Mouse (Mus musculus): ENCODE results near the gene 1810049J17Rik. TPM values are rescaled to one million over a fixed set of nuclear protein-coding genes. Genes with fewer than 3 reads are reported as not detected.

Gene 1810049J17Rik
- polyA plus RNA-seq, 1 experiment from 2014 or later, result 2.0 TPM

- 82% methylated on average over 8 of the region's 8 CpGs for WGBS
- ATAC-seq (ENCODE audit: low FRiP score) (no peak), DNase-seq (ENCODE audit: low spot score) (no peak)
- Histone ChIP-seq H3K27me3 (ENCODE audit: control insufficient read depth, insufficient read depth, low read length) (peaks cover 10% of the 10 kb centered on the region), H3K36me3 (replicated peaks; ENCODE audit: control insufficient read depth, insufficient read depth) (no peaks in the 10 kb centered on the region), H3K27ac (no peak overlapping the region), H3K4me3 (replicated peaks; ENCODE audit: low read length) (no peak overlapping the region), H3K9me3 (ENCODE audit: control insufficient read depth, low read length) (no peaks in the 10 kb centered on the region), H3K9ac (no peak overlapping the region), H3K4me2 (replicated peaks) (no peak overlapping the region), H3K4me1 (replicated peaks; ENCODE audit: control insufficient read depth, insufficient read depth, low read length) (peaks cover 11% of the 10 kb centered on the region)
These were observed 3.2 kb downstream of the 1810049J17Rik start for GRCm38 (mm10) chr15:12318451-12318850.

DNA sequence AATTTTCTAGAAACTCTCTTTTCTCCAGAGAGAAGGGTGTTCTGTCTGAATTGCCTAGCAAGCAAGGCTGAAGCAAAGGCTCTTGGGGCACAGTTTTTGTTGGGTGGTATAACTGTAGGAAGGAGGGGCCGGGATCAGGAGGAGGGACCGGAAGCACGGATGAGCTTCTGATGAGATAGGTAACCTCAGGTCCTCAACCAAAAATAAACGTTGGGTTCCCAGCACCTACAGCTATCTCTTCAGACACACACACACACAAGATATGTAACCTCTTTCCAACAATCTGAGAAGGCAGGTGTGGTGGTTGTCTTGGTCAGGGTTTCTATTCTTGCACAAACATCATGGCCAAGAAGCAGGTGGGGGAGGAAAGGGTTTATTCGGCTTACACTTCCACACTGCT lies 4.4 kb downstream of the 1810049J17Rik start:
- no peak overlapping the region for H3K27ac ChIP-seq
- DNase-seq (ENCODE audit: low spot score), result no peak
- WGBS, result 95% methylated on average over 5 of the region's 5 CpGs
- no peak overlapping the region for H3K4me3 ChIP-seq (replicated peaks; ENCODE audit: low read length)
- ATAC-seq (ENCODE audit: low FRiP score), result no peak
- H3K9ac ChIP-seq, result no peak overlapping the region
- no peak overlapping the region for H3K4me2 ChIP-seq (replicated peaks)
- H3K4me1 ChIP-seq (replicated peaks; ENCODE audit: control insufficient read depth, insufficient read depth, low read length), result no peaks in the 10 kb centered on the region
- H3K27me3 ChIP-seq (ENCODE audit: control insufficient read depth, insufficient read depth, low read length), result peaks cover 10% of the 10 kb centered on the region
- no peaks in the 10 kb centered on the region for H3K9me3 ChIP-seq (ENCODE audit: control insufficient read depth, low read length)
- no peaks in the 10 kb centered on the region for H3K36me3 ChIP-seq (replicated peaks; ENCODE audit: control insufficient read depth, insufficient read depth)

DNA sequence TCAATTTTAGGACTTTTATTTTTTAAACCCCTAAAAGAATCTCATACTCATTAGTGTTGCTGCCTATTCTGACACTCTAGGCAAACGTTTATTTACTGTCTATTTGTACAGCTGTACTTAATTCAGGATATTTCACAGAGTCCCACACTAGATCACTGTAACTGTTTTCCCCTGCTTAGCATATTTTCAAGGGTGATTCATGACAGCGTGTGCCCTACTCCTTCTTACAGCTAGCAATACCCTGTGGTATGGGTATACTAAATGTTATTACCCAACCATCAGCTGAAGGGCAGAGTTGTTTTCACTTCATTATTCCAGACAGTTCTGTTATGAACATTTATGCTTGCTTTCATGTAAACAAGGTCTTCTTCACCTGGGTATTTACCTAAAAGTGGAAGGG lies 5.7 kb downstream of the 1810049J17Rik start:
- DNase-seq (ENCODE audit: low spot score) (no peak), ATAC-seq (ENCODE audit: low FRiP score) (no peak)
- no peaks in the 10 kb centered on the region for H3K9me3 ChIP-seq (ENCODE audit: control insufficient read depth, low read length)
- no peaks in the 10 kb centered on the region for H3K36me3 ChIP-seq (replicated peaks; ENCODE audit: control insufficient read depth, insufficient read depth)
- H3K27me3 ChIP-seq (ENCODE audit: control insufficient read depth, insufficient read depth, low read length), result peaks cover 10% of the 10 kb centered on the region
- H3K27ac ChIP-seq, result no peak overlapping the region
- no peak overlapping the region for H3K4me2 ChIP-seq (replicated peaks)
- H3K4me3 ChIP-seq (replicated peaks; ENCODE audit: low read length), result no peak overlapping the region
- 71% methylated on average over 2 of the region's 2 CpGs for WGBS
- no peak overlapping the region for H3K9ac ChIP-seq
- no peaks in the 10 kb centered on the region for H3K4me1 ChIP-seq (replicated peaks; ENCODE audit: control insufficient read depth, insufficient read depth, low read length)

GRCm38 (mm10) chr15:12314584-12314983 lies 7.1 kb downstream of the 1810049J17Rik start:
- Histone ChIP-seq H3K36me3 (replicated peaks; ENCODE audit: control insufficient read depth, insufficient read depth) (no peaks in the 10 kb centered on the region), H3K9ac (no peak overlapping the region), H3K27me3 (ENCODE audit: control insufficient read depth, insufficient read depth, low read length) (peaks cover 3% of the 10 kb centered on the region; the same call in 1 of the 2 replicates), H3K4me2 (replicated peaks) (no peak overlapping the region), H3K9me3 (ENCODE audit: control insufficient read depth, low read length) (no peaks in the 10 kb centered on the region), H3K4me1 (replicated peaks; ENCODE audit: control insufficient read depth, insufficient read depth, low read length) (no peaks in the 10 kb centered on the region), H3K27ac (no peak overlapping the region), H3K4me3 (replicated peaks; ENCODE audit: low read length) (no peak overlapping the region)
- DNase-seq (ENCODE audit: low spot score) (no peak), ATAC-seq (ENCODE audit: low FRiP score) (no peak)
- 83% methylated on average over 5 of the region's 5 CpGs for WGBS

DNA sequence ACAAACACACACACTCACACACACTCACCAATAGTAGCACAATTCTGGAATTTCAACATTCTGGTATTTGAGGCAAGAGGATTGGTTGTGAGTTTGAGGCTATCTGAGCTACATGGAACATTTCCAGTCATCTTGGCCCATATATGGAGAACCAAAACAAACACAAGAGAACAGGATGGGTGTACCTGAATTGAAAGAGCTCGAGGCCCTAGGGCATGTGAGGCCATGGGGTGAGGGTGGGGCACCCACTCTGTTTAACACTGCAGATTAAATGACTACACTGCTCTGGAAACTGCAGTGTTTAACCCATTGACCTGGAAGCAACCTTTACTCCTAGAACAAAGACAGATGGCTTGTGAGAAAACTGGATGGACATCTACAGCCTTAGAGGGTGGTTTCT lies 8.4 kb downstream of the 1810049J17Rik start:
- H3K4me3 ChIP-seq (replicated peaks; ENCODE audit: low read length), result no peak overlapping the region
- H3K36me3 ChIP-seq (replicated peaks; ENCODE audit: control insufficient read depth, insufficient read depth), result no peaks in the 10 kb centered on the region
- ATAC-seq (ENCODE audit: low FRiP score) (no peak), DNase-seq (ENCODE audit: low spot score) (no peak)
- no peak overlapping the region for H3K27ac ChIP-seq
- no peaks in the 10 kb centered on the region for H3K27me3 ChIP-seq (ENCODE audit: control insufficient read depth, insufficient read depth, low read length)
- H3K9ac ChIP-seq, result no peak overlapping the region
- WGBS, result 18% methylated on average over 1 of the region's 1 CpGs
- H3K4me2 ChIP-seq (replicated peaks), result no peak overlapping the region
- no peaks in the 10 kb centered on the region for H3K4me1 ChIP-seq (replicated peaks; ENCODE audit: control insufficient read depth, insufficient read depth, low read length)
- H3K9me3 ChIP-seq (ENCODE audit: control insufficient read depth, low read length), result no peaks in the 10 kb centered on the region

DNA sequence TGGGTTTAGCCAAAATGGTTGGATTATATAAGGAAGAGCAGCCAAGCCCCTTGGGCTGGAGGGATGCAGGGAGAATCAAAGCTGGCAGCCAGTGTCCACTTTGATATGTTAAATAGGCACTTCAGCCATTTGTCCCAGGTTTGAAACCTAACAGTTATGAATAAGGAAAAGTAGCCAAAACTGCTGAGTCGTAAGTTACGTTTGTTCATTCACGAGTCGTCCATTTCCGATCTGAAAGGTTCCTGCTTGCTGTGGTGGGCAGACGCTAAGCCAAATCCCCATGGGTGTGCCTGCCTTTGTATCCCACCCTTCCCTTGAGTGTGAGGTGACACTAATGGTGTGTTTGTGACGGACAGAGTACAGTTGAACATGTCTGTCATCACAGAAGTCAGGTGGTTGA lies 10.2 kb downstream of the 1810049J17Rik start:
- Histone ChIP-seq H3K27ac (no peak overlapping the region), H3K4me1 (replicated peaks; ENCODE audit: control insufficient read depth, insufficient read depth, low read length) (no peaks in the 10 kb centered on the region), H3K4me3 (replicated peaks; ENCODE audit: low read length) (no peak overlapping the region), H3K4me2 (replicated peaks) (no peak overlapping the region), H3K27me3 (ENCODE audit: control insufficient read depth, insufficient read depth, low read length) (no peaks in the 10 kb centered on the region), H3K9ac (no peak overlapping the region), H3K9me3 (ENCODE audit: control insufficient read depth, low read length) (no peaks in the 10 kb centered on the region), H3K36me3 (replicated peaks; ENCODE audit: control insufficient read depth, insufficient read depth) (no peaks in the 10 kb centered on the region)
- no peak for ATAC-seq (ENCODE audit: low FRiP score)
- WGBS, result 87% methylated on average over 7 of the region's 7 CpGs
- no peak for DNase-seq (ENCODE audit: low spot score)

DNA sequence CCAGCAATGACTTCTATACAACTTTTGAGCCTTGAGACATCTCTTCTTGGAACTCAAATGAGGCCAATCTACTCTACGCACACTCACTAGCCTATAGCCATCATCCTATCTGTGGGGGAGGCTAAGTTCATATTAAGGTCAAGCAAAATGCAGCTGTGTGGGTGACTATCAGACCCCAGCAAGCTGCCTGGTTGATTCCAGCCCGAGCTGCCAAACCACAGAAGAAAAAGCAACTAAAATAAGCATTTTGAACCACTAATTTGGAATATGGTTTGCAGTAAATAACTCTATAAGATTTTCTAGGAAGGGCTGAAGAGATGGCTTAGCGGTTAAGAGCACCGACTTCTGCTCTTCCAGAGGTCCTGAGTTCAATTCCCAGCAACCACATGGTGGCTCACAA lies 11.0 kb downstream of the 1810049J17Rik start:
- DNase-seq (ENCODE audit: low spot score) (no peak), ATAC-seq (ENCODE audit: low FRiP score) (no peak)
- no peak overlapping the region for H3K9ac ChIP-seq
- WGBS, result 93% methylated on average over 4 of the region's 4 CpGs
- H3K27me3 ChIP-seq (ENCODE audit: control insufficient read depth, insufficient read depth, low read length), result no peaks in the 10 kb centered on the region
- no peak overlapping the region for H3K27ac ChIP-seq
- H3K4me2 ChIP-seq (replicated peaks), result no peak overlapping the region
- no peaks in the 10 kb centered on the region for H3K9me3 ChIP-seq (ENCODE audit: control insufficient read depth, low read length)
- H3K4me1 ChIP-seq (replicated peaks; ENCODE audit: control insufficient read depth, insufficient read depth, low read length), result no peaks in the 10 kb centered on the region
- H3K36me3 ChIP-seq (replicated peaks; ENCODE audit: control insufficient read depth, insufficient read depth), result no peaks in the 10 kb centered on the region
- no peak overlapping the region for H3K4me3 ChIP-seq (replicated peaks; ENCODE audit: low read length)

- no peak overlapping the region for H3K9ac ChIP-seq
- H3K4me1 ChIP-seq (replicated peaks; ENCODE audit: control insufficient read depth, insufficient read depth, low read length), result no peaks in the 10 kb centered on the region
- no peak overlapping the region for H3K4me2 ChIP-seq (replicated peaks)
- WGBS, result 87% methylated on average over 5 of the region's 5 CpGs
- no peaks in the 10 kb centered on the region for H3K9me3 ChIP-seq (ENCODE audit: control insufficient read depth, low read length)
- DNase-seq (ENCODE audit: low spot score), result no peak
- H3K4me3 ChIP-seq (replicated peaks; ENCODE audit: low read length), result no peak overlapping the region
- ATAC-seq (ENCODE audit: low FRiP score), result no peak
- H3K36me3 ChIP-seq (replicated peaks; ENCODE audit: control insufficient read depth, insufficient read depth), result no peaks in the 10 kb centered on the region
- H3K27me3 ChIP-seq (ENCODE audit: control insufficient read depth, insufficient read depth, low read length), result no peaks in the 10 kb centered on the region
- no peak overlapping the region for H3K27ac ChIP-seq
These were observed 13.2 kb downstream of the 1810049J17Rik start for GRCm38 (mm10) chr15:12308539-12308938.

DNA sequence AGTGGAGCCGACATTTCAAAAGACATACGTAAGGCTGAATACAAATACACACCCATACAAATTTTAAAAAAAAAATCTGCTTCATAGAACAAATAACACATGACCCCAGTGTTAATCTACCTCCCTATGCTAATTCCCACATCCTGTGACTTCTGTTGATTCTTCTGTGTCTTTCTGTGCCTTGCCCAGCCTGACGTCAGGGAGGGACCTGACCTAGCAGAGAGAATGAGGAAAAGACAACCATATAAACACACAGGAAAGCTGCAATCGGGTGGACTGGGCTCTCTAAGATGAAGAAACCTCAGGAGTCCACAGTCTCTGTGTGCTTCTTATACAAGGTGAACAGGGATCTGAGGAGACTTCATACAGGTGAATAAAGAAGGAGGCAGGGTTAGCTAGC lies 14.6 kb downstream of the 1810049J17Rik start:
- H3K36me3 ChIP-seq (replicated peaks; ENCODE audit: control insufficient read depth, insufficient read depth), result no peaks in the 10 kb centered on the region
- ATAC-seq (ENCODE audit: low FRiP score) (no peak), DNase-seq (ENCODE audit: low spot score) (no peak)
- no peaks in the 10 kb centered on the region for H3K27me3 ChIP-seq (ENCODE audit: control insufficient read depth, insufficient read depth, low read length)
- no peaks in the 10 kb centered on the region for H3K4me1 ChIP-seq (replicated peaks; ENCODE audit: control insufficient read depth, insufficient read depth, low read length)
- no peaks in the 10 kb centered on the region for H3K9me3 ChIP-seq (ENCODE audit: control insufficient read depth, low read length)
- no peak overlapping the region for H3K4me3 ChIP-seq (replicated peaks; ENCODE audit: low read length)
- H3K9ac ChIP-seq, result no peak overlapping the region
- H3K4me2 ChIP-seq (replicated peaks), result no peak overlapping the region
- WGBS, result 82% methylated on average over 4 of the region's 4 CpGs
- H3K27ac ChIP-seq, result no peak overlapping the region
